ENCODE assay signal across 8 mouse cellular contexts in the genomic region with DNA sequence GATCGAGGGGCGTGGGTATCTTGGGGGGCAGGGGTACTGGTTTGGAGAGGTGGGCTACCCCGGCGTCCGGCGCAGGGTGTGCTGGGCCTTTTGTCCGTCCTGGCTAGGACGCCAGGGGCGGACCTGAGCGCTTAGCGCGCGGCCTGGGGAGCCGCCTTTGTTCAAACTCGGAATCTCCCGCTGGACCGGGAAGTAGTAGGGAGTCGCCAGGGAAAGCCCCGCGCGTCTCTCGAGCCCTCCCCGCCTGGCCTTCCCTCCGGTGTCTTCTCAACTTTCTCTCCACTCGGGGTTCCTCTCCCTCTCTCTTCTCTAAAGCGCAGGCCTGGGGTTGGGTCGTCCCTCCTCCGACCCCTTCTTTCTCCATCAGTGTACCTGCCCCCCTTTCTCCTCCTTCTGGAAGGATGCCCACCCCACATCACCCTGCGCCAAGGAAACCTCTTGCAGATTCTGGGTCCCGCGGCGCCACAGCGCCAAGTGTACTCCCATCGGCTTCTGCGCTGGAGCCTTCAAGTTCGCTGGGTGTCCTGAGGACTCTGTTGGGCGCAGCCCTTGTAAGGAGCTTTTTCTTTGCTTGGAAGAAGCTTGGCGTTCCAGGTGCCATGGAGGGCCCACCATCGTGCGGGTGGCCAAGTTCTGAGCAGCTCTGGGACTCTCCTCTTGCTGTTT. TPM values are rescaled to one million over a fixed set of nuclear protein-coding genes. Genes with fewer than 3 reads are reported as not detected.
DNase-seq lines count a peak whose midpoint lies in the region; ATAC-seq lines count a peak whose summit lies in the region.

No protein-coding gene starts in this region.

- H3K27ac ChIP-seq in embryonic facial prominence, embryonic 14.5 days (replicated peaks; ENCODE audit: low read depth, low read length), result peak overlapping the region; percentile 91
- peak overlapping the region; percentile 98 for H3K27ac ChIP-seq in heart, embryonic 10.5 days
- peak overlapping the region; percentile 92 for H3K27ac ChIP-seq in kidney, embryonic 15.5 days
- H3K27ac ChIP-seq in liver, embryonic 13.5 days, result no peak overlapping the region
- H3K27ac ChIP-seq in neural tube, embryonic 14.5 days (ENCODE audit: low read depth, low read length), result peak overlapping the region; percentile 83

- peak overlapping the region; percentile 87 for H3K4me3 ChIP-seq in embryonic facial prominence, embryonic 14.5 days (ENCODE audit: low read depth, low read length)
- peak overlapping the region; percentile 93 for H3K4me3 ChIP-seq in heart, embryonic 10.5 days
- peak overlapping the region; percentile 87 for H3K4me3 ChIP-seq in kidney, embryonic 15.5 days (replicated peaks)
- peak overlapping the region; percentile 48 for H3K4me3 ChIP-seq in liver, embryonic 13.5 days (replicated peaks)
- H3K4me3 ChIP-seq in neural tube, embryonic 14.5 days (ENCODE audit: low read depth, low read length), result peak overlapping the region; percentile 73

- peak; percentile 48 to 62 for DNase-seq in cerebellum, postnatal 10 days
- DNase-seq in cerebellum, adult 9-11 months, result no peak
- DNase-seq in embryonic facial prominence, embryonic 14.5 days (ENCODE audit: low spot score), result peak; percentile 76
- DNase-seq in heart, embryonic 10.5 days (ENCODE audit: low spot score), result peak; percentile 79
- no peak for DNase-seq in liver, embryonic 13.5 days
- peak; percentile 38 for DNase-seq in urinary bladder, postnatal 25 days (ENCODE audit: low spot score)

- H3K4me1 ChIP-seq in embryonic facial prominence, embryonic 14.5 days (ENCODE audit: control insufficient read depth, insufficient read depth, low read length), result peaks cover 22% of the 10 kb centered on the region
- peaks cover 57% of the 10 kb centered on the region for H3K4me1 ChIP-seq in heart, embryonic 10.5 days
- peaks cover 42% of the 10 kb centered on the region for H3K4me1 ChIP-seq in kidney, embryonic 15.5 days
- no peaks in the 10 kb centered on the region for H3K4me1 ChIP-seq in liver, embryonic 13.5 days (replicated peaks)
- peaks cover 32% of the 10 kb centered on the region for H3K4me1 ChIP-seq in neural tube, embryonic 14.5 days (ENCODE audit: control insufficient read depth, insufficient read depth, low read length)

- no peaks in the 10 kb centered on the region for H3K27me3 ChIP-seq in embryonic facial prominence, embryonic 14.5 days (replicated peaks; ENCODE audit: control insufficient read depth, insufficient read depth, low read length)
- no peaks in the 10 kb centered on the region for H3K27me3 ChIP-seq in heart, embryonic 10.5 days (ENCODE audit: insufficient read depth, poor library complexity, severe bottlenecking)
- H3K27me3 ChIP-seq in kidney, embryonic 15.5 days, result no peaks in the 10 kb centered on the region
- peaks cover 35% of the 10 kb centered on the region for H3K27me3 ChIP-seq in liver, embryonic 13.5 days
- no peaks in the 10 kb centered on the region for H3K27me3 ChIP-seq in neural tube, embryonic 14.5 days (ENCODE audit: control insufficient read depth, insufficient read depth, low read length)

- H3K9ac ChIP-seq in embryonic facial prominence, embryonic 14.5 days (ENCODE audit: low read depth, low read length), result peak overlapping the region; percentile 95
- H3K9ac ChIP-seq in kidney, embryonic 15.5 days, result peak overlapping the region; percentile 89
- peak overlapping the region; percentile 41; the same call in 1 of the 2 replicates for H3K9ac ChIP-seq in liver, embryonic 13.5 days
- H3K9ac ChIP-seq in neural tube, embryonic 14.5 days (replicated peaks; ENCODE audit: low read depth, low read length), result peak overlapping the region; percentile 90

- peak overlapping the region; percentile 81 for H3K4me2 ChIP-seq in embryonic facial prominence, embryonic 14.5 days (ENCODE audit: low read depth, low read length)
- H3K4me2 ChIP-seq in kidney, embryonic 15.5 days, result peak overlapping the region; percentile 69
- peak overlapping the region; percentile 45 for H3K4me2 ChIP-seq in liver, embryonic 13.5 days
- peak overlapping the region; percentile 95 for H3K4me2 ChIP-seq in neural tube, embryonic 14.5 days (ENCODE audit: low read depth, low read length)

- ATAC-seq in embryonic facial prominence, embryonic 14.5 days (ENCODE audit: low read depth), result peak; percentile 81
- peak; percentile 83 for ATAC-seq in kidney, embryonic 15.5 days (replicated peaks; ENCODE audit: low FRiP score)
- ATAC-seq in liver, embryonic 13.5 days (ENCODE audit: low read depth), result no peak
- ATAC-seq in neural tube, embryonic 14.5 days (ENCODE audit: low read depth), result peak; percentile 75

- H3K36me3 ChIP-seq in embryonic facial prominence, embryonic 14.5 days (ENCODE audit: control insufficient read depth, insufficient read depth, low read length), result 0 out of 2 replicates have a peak, but pooled peaks cover 3% of the 10 kb centered on the region
- H3K36me3 ChIP-seq in heart, embryonic 10.5 days, result peaks cover 13% of the 10 kb centered on the region; the same call in 1 of the 2 replicates
- peaks cover 4% of the 10 kb centered on the region; the same call in 1 of the 2 replicates for H3K36me3 ChIP-seq in kidney, embryonic 15.5 days
- no peaks in the 10 kb centered on the region for H3K36me3 ChIP-seq in liver, embryonic 13.5 days
- H3K36me3 ChIP-seq in neural tube, embryonic 14.5 days (ENCODE audit: control insufficient read depth, insufficient read depth, low read length), result no peaks in the 10 kb centered on the region

- 1% methylated on average over 17 of the region's 40 CpGs for WGBS in embryonic facial prominence, embryonic 14.5 days
- WGBS in heart, embryonic 10.5 days, result under 1% methylated on average over 40 of the region's 40 CpGs
- under 1% methylated on average over 40 of the region's 40 CpGs for WGBS in kidney, embryonic 15.5 days
- 1% methylated on average over 40 of the region's 40 CpGs for WGBS in liver, embryonic 13.5 days (ENCODE audit: insufficient replicate concordance)
- under 1% methylated on average over 40 of the region's 40 CpGs for WGBS in neural tube, embryonic 14.5 days

- no peaks in the 10 kb centered on the region for H3K9me3 ChIP-seq in embryonic facial prominence, embryonic 14.5 days (ENCODE audit: control insufficient read depth, low read length)
- no peaks in the 10 kb centered on the region for H3K9me3 ChIP-seq in heart, embryonic 10.5 days
- H3K9me3 ChIP-seq in kidney, embryonic 15.5 days (replicated peaks), result no peaks in the 10 kb centered on the region
- no peaks in the 10 kb centered on the region for H3K9me3 ChIP-seq in liver, embryonic 13.5 days (replicated peaks)
- H3K9me3 ChIP-seq in neural tube, embryonic 14.5 days (ENCODE audit: control insufficient read depth, low read length), result no peaks in the 10 kb centered on the region

RNA-seq across cellular contexts. Expression of a gene that starts 1.1 kb away (rescaled TPM):
- polyA plus RNA-seq in embryonic facial prominence, embryonic 14.5 days (2014; fragmentation: Nextera tagmentation; extraction: Ambion mirVana), result 128 and 139 TPM in 2 replicates
- polyA plus RNA-seq in heart, embryonic 10.5 days (2016; fragmentation: Nextera tagmentation; extraction: Ambion mirVana), result 92.0 and 109 TPM in 2 replicates
- 87.6 and 100.0 TPM in 2 replicates for polyA plus RNA-seq in kidney, embryonic 15.5 days (2015; fragmentation: Nextera tagmentation; extraction: Ambion mirVana)
- 4.8 and 5.9 TPM in 2 replicates for polyA plus RNA-seq in liver, embryonic 13.5 days (2015; fragmentation: Nextera tagmentation; extraction: Ambion mirVana)
- 54.5 and 74.9 TPM in 2 replicates for polyA plus RNA-seq in neural tube, embryonic 14.5 days (2014; fragmentation: Nextera tagmentation; extraction: Ambion mirVana)

Comparison
In these comparisons a context has a peak if more than half of its experiments do, and no peak if none do; other contexts are left out.
1. DNase-seq: peak in cerebellum, postnatal 10 days (2 of 2), embryonic facial prominence, embryonic 14.5 days (single experiment), heart, embryonic 10.5 days (single experiment) and urinary bladder, postnatal 25 days (single experiment); none in cerebellum, adult 9-11 months (single experiment) and liver, embryonic 13.5 days (single experiment).
2. H3K4me2 ChIP-seq: peak in every context shown above with its lines; median percentile 95 in neural tube, embryonic 14.5 days; 81 in embryonic facial prominence, embryonic 14.5 days; 69 in kidney, embryonic 15.5 days; 45 in liver, embryonic 13.5 days.
3. H3K9ac ChIP-seq: peak in every context shown above with its lines; median percentile 95 in embryonic facial prominence, embryonic 14.5 days; 90 in neural tube, embryonic 14.5 days; 89 in kidney, embryonic 15.5 days; 41 in liver, embryonic 13.5 days.
4. Peak in every context shown above with its lines, with median percentiles within 50 percentile points of each other: H3K4me3 ChIP-seq.